Mouse (Mus musculus) neutrophil, adult 5-6 weeks (primary cell): ENCODE results near the gene Olfr466. TPM values are rescaled to one million over a fixed set of nuclear protein-coding genes. Genes with fewer than 3 reads are reported as not detected.

Source experiments
- ATAC-seq: fragments of 151-379, 151-347 bp; 2 replicates; pipeline ENCODE4 v1.8.0; 2017; ENCODE audit warnings: mild to moderate bottlenecking, moderate TSS enrichment; ENCODE audit not compliant: insufficient number of reproducible peaks, poor library complexity, low FRiP score, severe bottlenecking; ENCODE audit errors: extremely low read depth
- total RNA-seq: library from RNA; stranded (forward); fragments of 200-1000 nt; gene quantifications from 2 replicates; pipeline ENCODE4 v1.2.3, GENCODE M21; 2017

The Olfr466 gene
- not detected in 2 replicates for total RNA-seq

GRCm38 (mm10) chr13:65149940-65150339 lies at the start of gene Olfr466:
Olfr466 (plus strand) TSS chr13:65150240.
- ATAC-seq = no peak

DNA sequence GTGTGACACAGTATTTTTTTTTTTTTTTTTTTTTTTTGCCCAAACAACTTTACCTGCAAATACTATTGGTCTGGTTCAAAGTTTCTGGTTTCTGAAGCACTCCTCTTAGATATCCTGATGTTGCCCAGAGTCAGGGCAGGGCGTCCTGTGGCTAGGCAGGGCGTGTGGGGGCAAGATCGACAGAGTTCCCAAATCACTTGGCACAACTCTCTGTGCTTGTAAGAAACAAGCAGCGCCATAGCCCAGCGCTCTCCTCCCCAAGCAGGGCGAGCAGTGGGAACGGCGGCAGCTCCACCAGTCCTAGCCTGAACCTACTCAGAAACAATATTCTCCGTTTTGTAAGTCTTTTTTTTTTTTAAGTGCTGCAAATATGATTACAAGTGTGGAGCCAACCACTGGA lies 49.4 kb upstream of the Olfr466 start:
- ATAC-seq = no peak

GRCm38 (mm10) chr13:65101232-65101631 lies 48.8 kb upstream of the Olfr466 start:
- ATAC-seq = peak; percentile 67

DNA sequence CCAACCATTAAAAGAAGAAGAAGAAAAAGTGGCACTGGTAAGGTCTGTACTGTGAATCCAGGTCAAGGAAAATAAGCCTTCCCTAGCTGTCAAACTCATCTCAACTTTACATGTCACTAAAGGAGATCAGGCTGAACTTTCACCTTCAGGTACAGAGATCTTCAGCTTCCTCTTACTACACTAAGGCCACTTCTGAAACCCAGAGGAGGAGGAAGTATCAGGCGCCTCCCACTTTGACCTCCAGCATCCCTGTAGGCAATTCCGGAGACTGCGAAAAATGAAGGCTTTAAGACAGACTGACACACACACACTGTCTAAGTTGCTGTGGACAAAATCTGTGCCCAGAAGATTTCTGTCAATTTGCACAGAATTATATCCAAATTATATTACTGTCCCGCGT lies 38.1 kb upstream of the Olfr466 start:
- ATAC-seq = peak; percentile 87

- peak; percentile 90 for ATAC-seq
Observed at GRCm38 (mm10) chr13:65112459-65113110, 37.5 kb upstream of the Olfr466 start, which contains the start of gene Mfsd14b. Mfsd14b (minus strand) TSS chr13:65112975.

DNA sequence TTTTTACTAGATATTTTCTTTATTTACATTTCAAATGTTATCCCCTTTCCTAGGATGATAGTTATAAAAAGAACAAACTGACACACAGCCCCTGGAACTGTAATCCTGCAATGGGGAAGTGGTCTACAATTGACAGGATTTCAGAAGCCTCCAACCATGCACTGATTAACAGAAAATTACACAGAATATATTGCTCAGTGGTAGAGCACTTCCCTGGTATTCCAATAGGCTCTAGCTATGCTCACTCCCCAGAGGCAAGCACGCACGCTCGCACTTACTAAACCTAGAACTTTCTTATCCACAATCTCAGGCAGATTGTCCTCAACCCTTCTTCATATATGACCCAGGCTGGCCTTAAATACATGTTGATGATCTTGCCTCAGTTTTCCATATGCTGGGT lies 36.8 kb upstream of the Olfr466 start:
- no peak for ATAC-seq

GRCm38 (mm10) chr13:65120984-65121383 lies 29.1 kb upstream of the Olfr466 start:
- no peak for ATAC-seq

DNA sequence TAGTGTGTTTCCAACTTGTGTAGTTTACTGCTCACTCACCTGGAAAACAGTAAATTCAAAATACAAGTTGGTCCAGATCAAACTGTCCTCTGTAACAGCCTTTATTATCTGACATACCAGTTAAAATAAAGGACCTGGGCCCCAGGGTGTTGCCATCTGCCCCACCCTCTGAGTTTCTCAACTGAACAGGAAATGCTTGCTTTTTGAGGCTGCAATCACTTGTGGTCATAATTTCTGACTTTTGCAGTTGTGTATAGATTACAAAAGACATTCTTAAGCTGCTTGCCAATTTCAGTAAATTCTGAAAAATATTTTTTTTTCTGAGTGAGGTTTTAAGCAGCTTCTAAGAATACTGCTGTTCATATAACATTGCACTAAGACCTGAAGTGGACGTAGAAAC lies 27.9 kb upstream of the Olfr466 start:
- peak; percentile 58; the same call in 1 of the 2 replicates for ATAC-seq

GRCm38 (mm10) chr13:65127063-65127847 lies 22.8 kb upstream of the Olfr466 start:
- peak; percentile 26; the same call in 1 of the 2 replicates for ATAC-seq

DNA sequence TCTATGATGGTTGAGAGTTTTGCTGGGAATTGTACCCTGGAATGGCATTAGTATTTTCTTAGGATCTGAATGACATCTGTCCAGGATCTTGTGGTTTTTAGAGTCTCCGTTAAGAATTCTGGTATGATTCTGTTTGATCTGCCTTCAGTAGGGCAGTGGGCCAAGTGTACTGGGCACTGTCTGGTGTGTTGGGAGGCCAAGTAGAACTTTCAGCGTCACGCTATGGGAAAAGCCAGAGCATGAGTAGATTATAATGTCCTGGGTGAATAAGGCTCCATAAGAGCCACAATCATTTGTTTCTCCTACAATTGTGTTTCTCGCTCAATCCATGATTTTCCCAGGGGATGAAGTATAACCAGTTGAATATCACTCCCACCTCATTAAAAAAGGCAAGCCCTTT lies 12.3 kb upstream of the Olfr466 start, which contains the start of gene Olfr465-ps1:
Gene Olfr465-ps1, plus strand, starts transcription at position 301 of the 400 bp plus-strand sequence.
- no peak for ATAC-seq

- no peak for ATAC-seq
Observed at GRCm38 (mm10) chr13:65174102-65174501, 24.1 kb downstream of the Olfr466 start.

GRCm38 (mm10) chr13:65175734-65176471 lies 25.9 kb downstream of the Olfr466 start:
- peak; percentile 70; the same call in 1 of the 2 replicates for ATAC-seq

GRCm38 (mm10) chr13:65176472-65177091 lies 26.5 kb downstream of the Olfr466 start:
- ATAC-seq = no peak

DNA sequence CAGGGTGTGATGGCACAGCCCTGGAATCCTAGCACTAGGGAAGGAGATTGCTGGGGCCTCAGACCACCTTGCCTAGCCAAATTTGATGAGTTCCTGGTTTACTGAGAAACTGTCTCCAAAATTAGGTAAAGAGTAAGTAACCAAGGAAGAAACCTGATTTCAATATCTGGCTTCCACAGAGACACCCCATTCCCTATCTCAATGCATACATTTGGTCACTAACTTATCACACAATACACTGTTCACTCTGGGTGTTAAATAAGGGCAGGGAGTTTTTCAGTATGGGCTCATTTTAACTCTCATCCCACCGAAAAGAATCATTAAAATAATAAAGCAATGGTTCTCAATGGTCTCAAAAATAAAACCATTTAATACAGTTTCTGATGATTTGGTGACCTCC lies 50.6 kb downstream of the Olfr466 start:
- no peak for ATAC-seq

Other genes starting within 250 kb of the Olfr466 start
- not detected in 2 replicates for gene Cntnap3, start 246.3 kb upstream of the Olfr466 start, total RNA-seq
- gene Spata31, start 232.8 kb upstream of the Olfr466 start, total RNA-seq = not detected in 2 replicates
- gene Spata31d1c, start 117.2 kb upstream of the Olfr466 start, total RNA-seq = not detected in 2 replicates
- not detected in 2 replicates for gene Prss47, start 97.5 kb upstream of the Olfr466 start, total RNA-seq
- gene Mfsd14b, start 37.3 kb upstream of the Olfr466 start, total RNA-seq = 131 and 162 TPM in 2 replicates
- gene Olfr465-ps1, start 12.2 kb upstream of the Olfr466 start, total RNA-seq = not detected in 2 replicates
- not detected in 2 replicates for gene Nlrp4f, start 55.7 kb downstream of the Olfr466 start, total RNA-seq
- gene Gm10775, start 109.3 kb downstream of the Olfr466 start, total RNA-seq = not detected in 2 replicates
- gene Zfp369, start 128.6 kb downstream of the Olfr466 start, total RNA-seq = 46.9 and 56.2 TPM in 2 replicates